Mouse (Mus musculus) ovary, postnatal 36 days (tissue): ENCODE data around the gene Tnfrsf17.
"Not testable (repeated sequence)": the region's sequence is repeated elsewhere in the genome, so short reads cannot be mapped to it uniquely, and the experiment has no call there.

Source experiments
- DNase-seq: peaks from one replicate; pipeline ENCODE4 v3.0.0; 2022; ENCODE audit warnings: low spot score, mixed read lengths

The Tnfrsf17 gene

GRCm38 (mm10) chr16:11343292-11343815, 29.7 kb downstream of the Tnfrsf17 start:
- DNase-seq, result no peak

- no peak for DNase-seq
Measured at GRCm38 (mm10) chr16:11351903-11352302, 38.3 kb downstream of the Tnfrsf17 start.

DNA sequence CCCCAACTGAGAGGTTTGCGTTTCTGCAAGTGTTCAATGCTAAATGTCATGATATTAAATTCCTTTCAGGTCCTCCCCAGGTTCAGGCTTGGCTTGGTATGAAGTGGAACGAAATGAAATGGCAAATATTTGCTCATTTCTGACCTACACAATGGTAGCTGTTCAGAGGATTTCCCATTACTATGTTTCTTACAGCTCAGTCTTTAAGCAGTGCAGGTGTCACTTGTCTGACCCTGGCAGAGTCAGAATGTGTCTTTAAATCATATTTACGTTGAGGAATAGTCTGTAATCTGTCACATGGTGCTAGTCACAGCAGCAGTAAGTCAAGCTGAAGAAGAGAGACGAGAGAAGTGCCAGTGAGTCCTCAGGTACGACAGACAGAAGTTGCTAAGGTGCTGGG, 45.6 kb downstream of the Tnfrsf17 start:
- DNase-seq, result no peak

- peak; percentile 8 for DNase-seq
Measured at GRCm38 (mm10) chr16:11359919-11360318, 46.3 kb downstream of the Tnfrsf17 start.

- DNase-seq, result not testable (repeated sequence)
Measured at GRCm38 (mm10) chr16:11360576-11360975, 47.0 kb downstream of the Tnfrsf17 start.

DNA sequence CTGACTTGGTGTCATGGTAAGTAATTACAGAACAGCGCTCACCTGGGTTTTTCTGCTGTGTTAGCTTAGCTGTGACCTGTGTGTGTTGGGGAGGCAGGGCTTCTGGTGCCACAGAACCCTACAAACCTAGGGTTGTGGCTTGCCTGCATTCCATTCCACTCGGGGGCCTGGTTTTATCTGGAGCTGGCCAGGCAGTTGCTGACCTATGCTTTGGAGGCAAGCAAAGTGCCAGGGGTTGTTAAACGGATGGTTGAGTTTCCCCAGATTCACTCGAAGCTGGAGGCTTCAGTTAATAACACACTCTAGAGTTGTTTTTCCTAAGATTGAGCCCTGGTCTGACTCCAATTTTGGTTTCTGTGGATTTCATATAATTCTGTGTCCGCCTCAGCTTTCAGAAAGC, 52.0 kb downstream of the Tnfrsf17 start:
- DNase-seq, result no peak

GRCm38 (mm10) chr16:11366851-11367250, 53.2 kb downstream of the Tnfrsf17 start:
- no peak for DNase-seq

- DNase-seq, result no peak
Measured at GRCm38 (mm10) chr16:11368412-11368811, 54.8 kb downstream of the Tnfrsf17 start.

- no peak for DNase-seq
Measured at GRCm38 (mm10) chr16:11369162-11369561, 55.5 kb downstream of the Tnfrsf17 start.

DNA sequence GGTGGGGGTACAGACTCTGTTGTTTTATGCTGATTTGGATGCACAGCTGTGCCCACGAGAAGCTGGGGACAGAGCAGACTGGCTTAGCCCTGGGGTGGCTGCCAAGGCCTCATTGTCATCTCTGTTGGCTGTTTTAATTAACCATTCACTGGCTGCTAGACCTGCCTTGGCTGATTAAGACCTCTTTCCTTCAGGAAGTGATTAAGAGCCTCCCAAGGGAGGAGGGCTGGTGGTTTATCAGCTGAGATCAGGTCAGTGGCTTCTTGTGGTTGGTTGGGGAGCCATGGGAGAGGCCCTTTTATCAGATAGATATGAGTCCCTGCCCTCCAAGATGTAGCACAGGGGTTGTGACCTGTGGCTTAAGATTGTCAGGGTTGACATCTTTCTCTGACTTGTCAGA, 56.0 kb downstream of the Tnfrsf17 start:
- DNase-seq, result no peak
